Mouse (Mus musculus) cerebellum, adult 9-10 months (tissue): Measurements from ENCODE around the gene Neurl3.

ENCODE experiments used
- DNase-seq: peaks from one replicate; pipeline ENCODE4 v3.0.0; 2022

Gene Neurl3

GRCm38 (mm10) chr1:36255871-36256640, 18.4 kb downstream of the Neurl3 start:
- DNase-seq = no peak

GRCm38 (mm10) chr1:36254635-36255360, 19.7 kb downstream of the Neurl3 start:
- DNase-seq = peak; percentile 78

- DNase-seq = peak; percentile 84
Observed at GRCm38 (mm10) chr1:36252791-36253190, 21.7 kb downstream of the Neurl3 start.

GRCm38 (mm10) chr1:36251426-36251825, 23.1 kb downstream of the Neurl3 start:
- no peak for DNase-seq

- DNase-seq = no peak
Observed at GRCm38 (mm10) chr1:36246688-36247087, 27.8 kb downstream of the Neurl3 start.

GRCm38 (mm10) chr1:36244828-36245215, 29.7 kb downstream of the Neurl3 start:
- DNase-seq = peak; percentile 35

GRCm38 (mm10) chr1:36244058-36244827, 30.2 kb downstream of the Neurl3 start, which contains the start of gene Uggt1:
Gene Uggt1 (minus strand): TSS chr1:36244720.
- peak; percentile 93 for DNase-seq

- DNase-seq = peak; percentile 17
Observed at GRCm38 (mm10) chr1:36243447-36244057, 30.9 kb downstream of the Neurl3 start.

GRCm38 (mm10) chr1:36241903-36242429, 32.5 kb downstream of the Neurl3 start:
- DNase-seq = no peak

GRCm38 (mm10) chr1:36240176-36240575, 34.3 kb downstream of the Neurl3 start:
- no peak for DNase-seq

- no peak for DNase-seq
Observed at GRCm38 (mm10) chr1:36239396-36239795, 35.1 kb downstream of the Neurl3 start.

GRCm38 (mm10) chr1:36235855-36236254, 38.6 kb downstream of the Neurl3 start:
- DNase-seq = no peak

- no peak for DNase-seq
Observed at GRCm38 (mm10) chr1:36235057-36235639, 39.3 kb downstream of the Neurl3 start.

- no peak for DNase-seq
Observed at GRCm38 (mm10) chr1:36233218-36233617, 41.3 kb downstream of the Neurl3 start.

GRCm38 (mm10) chr1:36230919-36231705, 43.4 kb downstream of the Neurl3 start:
- DNase-seq = no peak

- no peak for DNase-seq
Observed at GRCm38 (mm10) chr1:36228461-36228860, 46.0 kb downstream of the Neurl3 start.

GRCm38 (mm10) chr1:36224648-36225047, 49.8 kb downstream of the Neurl3 start:
- DNase-seq = no peak
